Mouse (Mus musculus): Measurements from ENCODE around the gene Prss23.

Prss23 gene

GRCm38 (mm10) chr7:89526731-89527429, at the start of gene Prss23:
Gene Prss23 (minus strand): TSS chr7:89527187.
- no peak for DNase-seq

- DNase-seq, result no peak
Observed at GRCm38 (mm10) chr7:89576127-89576526, 49.1 kb upstream of the Prss23 start.

- no peak for DNase-seq
Observed at GRCm38 (mm10) chr7:89564569-89564968, 37.6 kb upstream of the Prss23 start.

GRCm38 (mm10) chr7:89563501-89563900, 36.5 kb upstream of the Prss23 start:
- no peak for DNase-seq

GRCm38 (mm10) chr7:89562140-89562539, 35.2 kb upstream of the Prss23 start:
- DNase-seq, result no peak

- DNase-seq, result no peak
Observed at GRCm38 (mm10) chr7:89560939-89561338, 34.0 kb upstream of the Prss23 start.

GRCm38 (mm10) chr7:89559633-89560032, 32.6 kb upstream of the Prss23 start:
- DNase-seq, result no peak

GRCm38 (mm10) chr7:89559105-89559504, 32.1 kb upstream of the Prss23 start:
- no peak for DNase-seq

GRCm38 (mm10) chr7:89558446-89559039, 31.6 kb upstream of the Prss23 start:
- no peak for DNase-seq

GRCm38 (mm10) chr7:89557056-89557455, 30.1 kb upstream of the Prss23 start:
- DNase-seq, result no peak

GRCm38 (mm10) chr7:89556652-89557051, 29.7 kb upstream of the Prss23 start:
- no peak for DNase-seq

- no peak for DNase-seq
Observed at GRCm38 (mm10) chr7:89555170-89555569, 28.2 kb upstream of the Prss23 start.

GRCm38 (mm10) chr7:89554068-89554467, 27.1 kb upstream of the Prss23 start:
- no peak for DNase-seq

- no peak for DNase-seq
Observed at GRCm38 (mm10) chr7:89540976-89541375, 14.0 kb upstream of the Prss23 start.

- DNase-seq, result no peak
Observed at GRCm38 (mm10) chr7:89539391-89539790, 12.4 kb upstream of the Prss23 start.

- DNase-seq, result no peak
Observed at GRCm38 (mm10) chr7:89527430-89527856, 456 bp upstream of the Prss23 start.

GRCm38 (mm10) chr7:89523816-89524215, 3.2 kb downstream of the Prss23 start:
- DNase-seq, result no peak

- DNase-seq, result no peak
Observed at GRCm38 (mm10) chr7:89522170-89522569, 4.8 kb downstream of the Prss23 start.

GRCm38 (mm10) chr7:89517460-89518390, 9.3 kb downstream of the Prss23 start:
- peak; percentile 65 for DNase-seq

GRCm38 (mm10) chr7:89516551-89517459, 10.2 kb downstream of the Prss23 start:
- no peak for DNase-seq

- DNase-seq, result no peak
Observed at GRCm38 (mm10) chr7:89511921-89512514, 15.0 kb downstream of the Prss23 start.

- DNase-seq, result no peak
Observed at GRCm38 (mm10) chr7:89508672-89509071, 18.3 kb downstream of the Prss23 start.

Data from right cerebral cortex, postnatal 4 days (tissue).